Mouse (Mus musculus): ENCODE results near the gene Sema5b.
A peak's percentile ranks its signal among the peaks of the same experiment; 100 is the strongest.
"Not testable (repeated sequence)": the region's sequence is repeated elsewhere in the genome, so short reads cannot be mapped to it uniquely, and the experiment has no call there.

Sema5b gene

DNA sequence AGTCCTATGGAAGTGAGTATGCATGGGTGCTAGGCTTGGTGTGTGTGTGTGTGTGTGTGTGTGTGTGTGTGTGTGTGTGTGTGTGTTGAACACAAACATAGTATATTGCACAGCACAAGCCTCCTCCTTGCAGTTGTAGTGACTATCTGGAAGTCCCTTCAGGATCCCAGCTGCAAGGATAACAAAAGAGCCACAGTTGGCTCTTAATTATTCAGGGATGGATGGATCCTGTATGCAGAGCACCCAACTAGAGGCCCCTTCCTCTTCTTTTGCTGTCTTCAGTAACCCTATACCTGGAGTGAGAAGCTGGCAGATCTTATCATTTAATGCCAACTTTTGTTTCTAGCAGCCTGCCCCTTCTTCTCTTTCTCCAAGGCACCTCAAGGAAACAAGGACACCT, 7.0 kb downstream of the Sema5b start:
- no peak for ATAC-seq (ENCODE audit: insufficient number of reproducible peaks, low FRiP score, low TSS enrichment)

GRCm38 (mm10) chr16:35549354-35549753, 8.4 kb downstream of the Sema5b start:
- ATAC-seq (ENCODE audit: insufficient number of reproducible peaks, low FRiP score, low TSS enrichment), result no peak

- ATAC-seq (ENCODE audit: insufficient number of reproducible peaks, low FRiP score, low TSS enrichment), result no peak
Observed at GRCm38 (mm10) chr16:35555596-35556482, 14.9 kb downstream of the Sema5b start.

DNA sequence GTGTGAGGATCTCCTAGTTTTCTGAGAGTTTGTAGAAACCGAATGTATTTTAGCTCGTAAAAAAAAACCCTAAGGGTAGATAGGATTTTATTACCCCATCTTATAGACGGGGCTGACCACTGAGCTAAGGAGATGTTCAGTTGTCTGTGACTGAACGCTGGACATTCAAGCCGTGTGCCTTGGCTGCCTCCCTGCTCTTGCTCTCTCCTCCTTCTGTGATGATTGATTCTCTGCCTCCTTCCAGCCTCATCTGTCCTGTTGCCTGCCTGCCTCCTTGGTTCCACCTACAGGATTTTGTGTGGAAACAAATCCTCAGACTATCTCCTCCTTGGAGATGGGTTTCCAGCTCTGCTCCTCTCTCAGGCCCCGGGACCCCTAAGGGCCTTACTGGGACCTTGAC, 16.1 kb downstream of the Sema5b start:
- no peak for ATAC-seq (ENCODE audit: insufficient number of reproducible peaks, low FRiP score, low TSS enrichment)

- no peak for ATAC-seq (ENCODE audit: insufficient number of reproducible peaks, low FRiP score, low TSS enrichment)
Observed at GRCm38 (mm10) chr16:35561541-35561940, 20.6 kb downstream of the Sema5b start.

DNA sequence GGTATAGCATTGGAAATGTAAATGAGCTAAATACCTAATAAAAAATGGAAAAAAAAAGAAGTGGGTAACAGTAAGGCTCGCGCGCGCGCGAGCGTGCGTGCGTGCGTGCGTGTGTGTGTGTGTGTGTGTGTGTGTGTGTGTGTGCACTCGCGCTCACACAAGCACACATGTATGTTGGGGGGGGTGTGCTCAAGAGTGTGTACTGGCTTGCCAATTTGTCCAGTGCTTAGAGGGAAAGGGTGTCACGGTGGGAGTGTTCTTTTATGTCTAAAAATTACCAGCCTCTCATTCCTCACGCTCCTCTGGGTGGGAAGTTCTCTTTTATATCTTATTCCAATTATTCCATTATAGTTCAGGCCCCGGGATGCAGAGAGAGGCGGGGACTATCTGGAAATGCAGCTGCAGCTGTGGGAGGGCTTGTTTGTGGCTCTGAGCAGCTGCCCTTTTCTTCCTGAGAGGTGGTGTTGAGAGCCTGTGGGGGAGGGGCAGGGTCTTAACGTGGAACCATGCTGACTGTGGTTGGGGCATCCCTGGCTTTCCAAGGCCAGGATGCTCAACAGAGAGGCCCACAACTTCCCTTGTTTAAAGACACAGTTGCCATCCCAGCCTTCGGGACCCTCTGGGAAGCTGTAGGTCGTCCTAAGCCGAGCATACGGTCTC, 23.4 kb downstream of the Sema5b start:
- no peak for ATAC-seq (ENCODE audit: insufficient number of reproducible peaks, low FRiP score, low TSS enrichment)

DNA sequence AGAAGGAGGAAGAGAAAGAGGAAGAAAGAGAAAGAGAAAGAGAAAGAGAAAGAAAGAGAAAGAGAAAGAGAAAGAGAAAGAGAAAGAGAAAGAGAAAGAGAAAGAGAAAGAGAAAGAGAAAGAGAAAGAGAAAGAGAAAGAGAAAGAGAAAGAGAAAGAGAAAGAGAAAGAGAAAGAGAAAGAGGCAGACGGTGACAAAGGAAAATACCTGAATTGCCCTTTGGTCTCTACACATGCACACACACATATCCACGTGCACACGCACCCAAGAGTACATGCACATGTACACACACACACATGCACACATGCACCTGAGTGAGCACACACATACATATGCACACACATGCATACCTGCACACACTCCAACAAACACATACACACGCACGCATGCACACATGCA, 24.7 kb downstream of the Sema5b start:
- ATAC-seq (ENCODE audit: insufficient number of reproducible peaks, low FRiP score, low TSS enrichment), result not testable (repeated sequence)

GRCm38 (mm10) chr16:35568225-35568880, 27.4 kb downstream of the Sema5b start:
- no peak for ATAC-seq (ENCODE audit: insufficient number of reproducible peaks, low FRiP score, low TSS enrichment)

GRCm38 (mm10) chr16:35569347-35569746, 28.4 kb downstream of the Sema5b start:
- ATAC-seq (ENCODE audit: insufficient number of reproducible peaks, low FRiP score, low TSS enrichment), result no peak

- ATAC-seq (ENCODE audit: insufficient number of reproducible peaks, low FRiP score, low TSS enrichment), result no peak
Observed at GRCm38 (mm10) chr16:35569758-35570157, 28.8 kb downstream of the Sema5b start.

DNA sequence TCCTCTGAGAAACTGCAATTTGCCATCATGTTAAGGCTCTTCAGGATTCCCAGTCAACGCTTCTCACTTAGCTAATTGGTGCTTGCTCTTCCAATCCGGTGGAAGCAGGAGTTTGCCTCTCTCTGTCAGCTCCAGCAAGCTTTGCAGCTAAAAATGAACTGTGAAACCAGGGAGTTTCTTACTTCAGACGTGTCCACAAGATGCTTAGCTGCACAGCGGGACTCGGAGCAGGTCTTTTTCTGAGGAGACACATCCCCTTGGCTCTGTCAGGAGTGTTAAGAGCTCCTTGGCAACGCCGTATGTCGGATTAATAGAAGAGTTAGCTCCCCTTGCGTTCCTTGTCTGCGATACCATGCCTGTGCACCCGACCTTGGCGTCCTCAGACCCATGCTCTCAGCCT, 29.7 kb downstream of the Sema5b start:
- no peak for ATAC-seq (ENCODE audit: insufficient number of reproducible peaks, low FRiP score, low TSS enrichment)

DNA sequence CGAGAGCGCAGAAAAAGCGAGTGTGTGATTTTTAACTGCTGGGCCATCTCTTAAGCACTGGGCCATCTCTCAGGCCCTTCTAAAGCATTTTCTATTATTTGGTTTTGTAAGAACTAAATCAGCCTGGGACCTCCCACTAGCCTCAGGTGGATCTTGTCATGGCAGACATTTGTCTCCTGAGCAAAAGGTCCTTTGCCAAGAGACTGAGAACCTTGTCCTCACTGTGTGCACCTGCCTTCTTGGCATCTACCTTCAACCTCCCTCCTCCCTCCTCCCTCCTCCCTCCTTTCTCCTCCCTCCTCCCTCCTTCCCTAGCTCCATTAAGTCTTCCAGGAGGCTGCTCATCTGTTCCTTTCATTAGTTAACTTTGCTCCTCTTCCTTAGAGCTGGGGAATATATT, 32.6 kb downstream of the Sema5b start:
- no peak for ATAC-seq (ENCODE audit: insufficient number of reproducible peaks, low FRiP score, low TSS enrichment)

DNA sequence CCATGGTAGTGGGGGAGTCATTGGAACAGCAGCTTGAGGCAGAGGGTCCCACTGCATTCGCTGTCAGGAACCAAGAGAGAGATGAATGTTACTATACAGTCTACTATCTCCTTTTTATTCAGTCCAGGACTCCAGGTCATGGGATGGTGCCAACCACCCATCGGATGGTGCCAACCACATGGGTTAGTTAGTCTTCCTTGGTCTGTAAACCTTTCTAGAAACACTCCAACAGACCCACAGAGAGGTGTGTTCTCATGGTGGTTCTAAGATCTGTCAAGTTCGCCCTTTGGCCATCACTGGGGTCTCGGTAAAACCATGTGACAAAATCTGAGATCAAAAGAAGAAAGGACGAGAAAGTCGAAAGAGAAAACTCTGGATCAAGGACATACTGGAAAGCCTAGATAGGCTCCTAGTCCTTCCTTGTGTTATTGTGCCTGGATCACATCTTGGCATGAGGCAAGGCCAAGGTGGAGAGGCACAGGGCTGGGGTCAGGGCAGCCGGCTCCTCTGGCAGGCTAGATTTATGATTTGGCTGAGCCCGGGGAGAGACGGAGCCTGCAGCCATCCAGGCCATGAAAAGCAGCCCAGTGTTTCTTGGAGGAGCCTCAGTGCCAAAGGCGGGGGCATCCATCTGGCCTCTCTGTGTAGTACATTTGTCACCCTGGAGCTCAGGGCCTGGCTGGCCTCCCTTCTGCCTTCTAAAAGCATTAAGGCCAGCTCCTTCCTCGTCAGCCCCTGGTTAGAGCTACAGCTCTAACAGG, 36.4 kb downstream of the Sema5b start:
- peak; percentile 94 for ATAC-seq (ENCODE audit: insufficient number of reproducible peaks, low FRiP score, low TSS enrichment)

DNA sequence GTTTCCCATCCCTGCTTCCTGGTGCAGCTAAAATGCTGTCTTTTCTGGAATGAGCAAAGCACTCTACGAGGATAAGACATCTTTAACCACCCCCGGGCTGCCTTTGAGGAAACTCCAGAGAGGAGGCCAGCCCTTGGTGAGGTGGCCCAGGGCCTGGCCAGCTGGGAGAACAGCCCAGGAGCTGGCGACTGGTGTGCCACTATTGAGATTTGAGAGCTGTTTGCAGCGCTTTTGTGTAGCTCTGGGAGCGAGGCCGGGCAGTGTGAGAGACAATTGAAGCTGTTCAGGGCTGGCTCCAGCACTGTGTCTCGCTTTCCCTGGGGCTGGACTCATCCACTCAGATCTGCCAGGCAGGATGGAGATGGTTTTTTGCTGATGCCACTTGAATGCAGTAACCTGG, 40.4 kb downstream of the Sema5b start:
- no peak for ATAC-seq (ENCODE audit: insufficient number of reproducible peaks, low FRiP score, low TSS enrichment)

GRCm38 (mm10) chr16:35583551-35584080, 42.7 kb downstream of the Sema5b start:
- no peak for ATAC-seq (ENCODE audit: insufficient number of reproducible peaks, low FRiP score, low TSS enrichment)

- no peak for ATAC-seq (ENCODE audit: insufficient number of reproducible peaks, low FRiP score, low TSS enrichment)
Observed at GRCm38 (mm10) chr16:35585126-35585694, 44.3 kb downstream of the Sema5b start.

- ATAC-seq (ENCODE audit: insufficient number of reproducible peaks, low FRiP score, low TSS enrichment), result no peak
Observed at GRCm38 (mm10) chr16:35587046-35587779, 46.3 kb downstream of the Sema5b start.

DNA sequence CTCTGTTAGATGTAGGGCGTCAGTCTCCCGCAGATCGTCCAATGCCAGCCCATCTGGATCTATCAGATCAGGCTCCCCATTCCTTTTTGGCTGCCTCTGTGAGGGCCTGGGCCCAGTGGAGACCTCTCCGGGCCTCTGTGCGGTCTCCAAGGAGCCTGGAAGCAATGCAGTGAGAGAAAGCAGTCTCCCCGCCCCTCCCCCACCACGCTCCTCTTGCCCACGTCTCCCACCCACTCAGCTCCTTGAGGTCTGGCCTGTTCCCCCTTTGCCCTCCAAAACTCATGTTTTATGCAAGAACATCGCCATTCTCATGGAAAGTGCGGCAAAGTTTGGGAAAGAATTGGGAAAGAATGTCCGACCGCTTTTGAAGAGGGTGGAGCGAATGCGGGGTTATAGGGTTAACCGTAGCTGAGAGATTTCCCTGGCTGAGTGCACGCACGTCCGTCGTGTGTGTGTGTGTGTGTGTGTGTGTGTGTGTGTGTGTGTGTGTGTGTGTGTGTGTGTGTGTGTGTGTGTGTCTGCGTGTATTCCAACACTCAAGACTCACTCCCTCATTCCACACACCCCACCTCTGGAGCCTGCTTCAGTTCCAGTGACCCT, 47.0 kb downstream of the Sema5b start:
- no peak for ATAC-seq (ENCODE audit: insufficient number of reproducible peaks, low FRiP score, low TSS enrichment)

DNA sequence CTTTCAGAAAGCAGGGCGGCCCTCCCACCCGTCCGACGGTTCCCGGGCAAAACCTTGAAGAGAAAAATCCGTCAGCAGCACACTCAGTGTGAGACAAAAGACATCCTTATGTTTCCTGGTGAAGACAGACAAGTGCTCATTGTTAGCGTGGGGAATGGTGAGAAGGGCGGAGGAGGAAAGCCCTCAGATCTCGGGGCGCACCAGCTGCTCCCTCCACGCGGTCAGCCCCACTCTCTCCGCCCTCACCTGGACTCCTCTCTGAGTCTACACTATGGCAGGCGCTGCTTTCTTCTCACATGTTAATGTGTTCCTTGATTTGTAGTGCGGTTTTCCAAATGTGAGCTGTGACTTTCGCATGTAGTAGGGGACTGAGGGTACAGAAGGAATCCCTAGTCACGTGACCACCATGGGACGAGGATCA, 47.8 kb downstream of the Sema5b start:
- ATAC-seq (ENCODE audit: insufficient number of reproducible peaks, low FRiP score, low TSS enrichment), result no peak
